Mouse (Mus musculus): ENCODE measurements at regions not wholly inside any gene's neighbourhood (a gene's known extent, or its start where the extent isn't known, plus 50 kb on each side); places are given as distances from the start of the nearest gene placed in this dataset.
"Not testable (repeated sequence)": the region's sequence is repeated elsewhere in the genome, so short reads cannot be mapped to it uniquely, and the experiment has no call there.

DNA sequence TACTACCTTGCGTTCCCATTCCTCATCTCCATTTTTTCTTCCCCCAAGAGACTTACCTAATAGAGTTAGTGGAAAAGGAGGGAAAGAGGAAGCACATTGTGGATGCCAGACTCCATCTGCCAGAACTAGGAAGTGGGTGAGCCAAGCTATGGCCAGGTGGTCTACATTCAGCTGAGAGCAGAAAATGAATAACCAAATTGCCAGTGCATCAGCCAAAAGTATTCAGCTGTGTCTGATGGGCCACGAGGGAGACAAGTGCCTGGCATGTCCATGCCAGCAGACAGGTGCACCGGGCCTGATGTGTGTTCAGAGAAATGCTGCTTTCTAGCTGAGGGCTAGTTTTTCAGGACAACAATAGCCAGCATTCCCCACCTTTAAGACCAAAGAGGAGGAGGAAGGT lies 126.4 kb downstream of the Tomm20 start:
- Histone ChIP-seq H3K4me1 (ENCODE audit: control insufficient read depth) (peaks cover 12% of the 10 kb centered on the region), H3K9me3 (ENCODE audit: control insufficient read depth, low read length) (no peaks in the 10 kb centered on the region), H3K27me3 (ENCODE audit: control insufficient read depth) (no peaks in the 10 kb centered on the region), H3K36me3 (ENCODE audit: control insufficient read depth) (no peaks in the 10 kb centered on the region), H3K4me3 (replicated peaks) (no peak overlapping the region)
- no peak for TF ChIP-seq TAL1 (IDR thresholded peaks at IDR 0.05; ENCODE audit: low read length)
- TF ChIP-seq GATA1 (IDR thresholded peaks at IDR 0.05; ENCODE audit: low read length), result no peak

DNA sequence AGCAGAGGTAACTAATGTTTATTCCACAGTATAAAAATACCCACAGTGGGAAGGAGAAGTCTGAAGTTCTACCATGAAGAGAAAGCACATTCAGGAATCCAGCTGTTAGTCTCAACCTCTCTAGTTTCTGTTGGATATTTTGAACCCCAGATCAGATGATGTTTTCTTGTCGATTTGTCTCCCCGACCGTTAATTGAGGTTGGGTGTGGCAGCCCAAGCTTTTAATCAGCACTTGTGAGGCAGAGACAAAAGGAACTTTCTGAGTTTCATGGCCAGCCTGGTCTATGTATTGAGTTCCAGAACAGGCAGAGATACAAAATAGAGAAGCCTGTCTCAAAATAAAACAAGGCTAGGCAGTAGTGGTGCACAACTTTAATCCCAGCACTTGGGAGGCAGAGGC lies 129.5 kb downstream of the Tomm20 start:
- Histone ChIP-seq H3K4me1 (ENCODE audit: control insufficient read depth) (peaks cover 12% of the 10 kb centered on the region), H3K27me3 (ENCODE audit: control insufficient read depth) (no peaks in the 10 kb centered on the region), H3K36me3 (ENCODE audit: control insufficient read depth) (no peaks in the 10 kb centered on the region), H3K9me3 (ENCODE audit: control insufficient read depth, low read length) (peaks cover 11% of the 10 kb centered on the region), H3K4me3 (replicated peaks) (no peak overlapping the region)
- TF ChIP-seq TAL1 (IDR thresholded peaks at IDR 0.05; ENCODE audit: low read length), result no peak
- TF ChIP-seq GATA1 (IDR thresholded peaks at IDR 0.05; ENCODE audit: low read length), result no peak

DNA sequence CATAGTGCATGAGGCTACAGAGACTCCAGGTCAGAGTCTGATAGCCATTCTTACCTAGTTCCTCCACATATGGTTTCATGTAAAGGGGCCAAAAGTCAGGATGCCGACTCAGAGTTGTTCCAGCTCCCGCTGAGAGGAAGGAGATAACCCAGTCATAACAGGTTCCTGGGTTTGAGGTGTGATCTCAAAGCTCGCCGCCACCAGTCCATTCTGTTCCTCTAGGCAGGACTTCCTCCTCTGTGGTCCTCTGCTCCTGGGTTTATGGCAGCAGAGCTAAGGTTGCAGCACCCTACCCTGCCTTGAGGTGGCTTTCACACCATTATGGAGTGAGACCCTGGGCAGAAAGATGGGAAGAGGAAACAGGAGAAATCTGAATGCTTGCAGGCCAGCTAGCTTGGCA lies 131.2 kb downstream of the Tomm20 start:
- H3K27me3 ChIP-seq (ENCODE audit: control insufficient read depth), result peaks cover 8% of the 10 kb centered on the region
- TF ChIP-seq GATA1 (IDR thresholded peaks at IDR 0.05; ENCODE audit: low read length) (no peak), TAL1 (IDR thresholded peaks at IDR 0.05; ENCODE audit: low read length) (no peak)
- peaks cover 12% of the 10 kb centered on the region for H3K4me1 ChIP-seq (ENCODE audit: control insufficient read depth)
- H3K36me3 ChIP-seq (ENCODE audit: control insufficient read depth), result no peaks in the 10 kb centered on the region
- H3K4me3 ChIP-seq (replicated peaks), result no peak overlapping the region
- peaks cover 11% of the 10 kb centered on the region for H3K9me3 ChIP-seq (ENCODE audit: control insufficient read depth, low read length)

GRCm38 (mm10) chr8:126813621-126814020 lies 132.0 kb downstream of the Tomm20 start:
- Histone ChIP-seq H3K27me3 (ENCODE audit: control insufficient read depth) (peaks cover 11% of the 10 kb centered on the region), H3K4me3 (replicated peaks) (no peak overlapping the region), H3K4me1 (ENCODE audit: control insufficient read depth) (peaks cover 12% of the 10 kb centered on the region), H3K9me3 (ENCODE audit: control insufficient read depth, low read length) (peaks cover 11% of the 10 kb centered on the region), H3K36me3 (ENCODE audit: control insufficient read depth) (no peaks in the 10 kb centered on the region)
- no peak for TF ChIP-seq TAL1 (IDR thresholded peaks at IDR 0.05; ENCODE audit: low read length)

DNA sequence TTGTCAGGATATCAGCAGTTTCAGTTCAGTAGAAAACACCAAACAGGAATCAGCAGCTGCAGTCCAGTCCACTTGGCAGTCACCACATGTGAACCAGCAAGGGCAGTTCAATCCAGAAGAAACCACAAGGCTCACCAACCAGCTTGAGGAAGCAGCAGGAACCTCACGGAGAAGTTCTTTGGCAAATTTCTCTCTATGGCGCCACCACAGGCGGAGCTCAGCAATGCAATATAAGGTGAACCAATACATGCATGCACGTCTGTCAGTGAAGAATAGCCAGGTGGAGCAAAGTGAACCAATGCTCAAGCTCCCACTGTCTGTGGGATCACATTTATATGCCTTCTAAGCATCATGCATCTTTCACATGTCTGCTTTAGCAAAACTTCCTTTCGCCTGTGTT lies 132.9 kb downstream of the Tomm20 start:
- H3K9me3 ChIP-seq (ENCODE audit: control insufficient read depth, low read length), result peaks cover 11% of the 10 kb centered on the region
- H3K36me3 ChIP-seq (ENCODE audit: control insufficient read depth), result no peaks in the 10 kb centered on the region
- H3K4me3 ChIP-seq (replicated peaks), result no peak overlapping the region
- peaks cover 11% of the 10 kb centered on the region for H3K27me3 ChIP-seq (ENCODE audit: control insufficient read depth)
- TF ChIP-seq TAL1 (IDR thresholded peaks at IDR 0.05; ENCODE audit: low read length) (no peak), GATA1 (IDR thresholded peaks at IDR 0.05; ENCODE audit: low read length) (no peak)
- H3K4me1 ChIP-seq (ENCODE audit: control insufficient read depth), result peaks cover 12% of the 10 kb centered on the region

DNA sequence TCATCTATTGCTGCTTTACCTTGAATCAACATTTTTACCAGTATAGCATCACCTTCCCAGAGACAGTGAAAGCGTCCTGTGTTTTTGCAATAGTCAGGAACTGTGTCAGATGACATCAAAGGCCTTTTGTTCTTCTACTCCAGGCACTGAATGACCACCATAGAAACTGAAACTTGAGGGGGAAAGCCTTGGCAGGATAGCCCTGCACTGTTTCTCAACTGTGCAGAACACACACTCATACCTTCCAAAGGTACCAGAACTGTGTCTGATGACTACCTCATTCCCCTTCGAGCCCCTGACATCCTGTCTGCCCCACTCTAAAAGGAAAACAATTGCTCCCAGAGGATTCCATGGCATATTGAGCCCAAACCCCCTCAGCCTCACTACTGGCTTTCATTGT lies 134.3 kb downstream of the Tomm20 start:
- peaks cover 11% of the 10 kb centered on the region for H3K27me3 ChIP-seq (ENCODE audit: control insufficient read depth)
- H3K4me3 ChIP-seq (replicated peaks); H3K36me3 ChIP-seq (ENCODE audit: control insufficient read depth): not testable (repeated sequence)
- H3K4me1 ChIP-seq (ENCODE audit: control insufficient read depth), result peaks cover 12% of the 10 kb centered on the region
- H3K9me3 ChIP-seq (ENCODE audit: control insufficient read depth, low read length), result peaks cover 11% of the 10 kb centered on the region

DNA sequence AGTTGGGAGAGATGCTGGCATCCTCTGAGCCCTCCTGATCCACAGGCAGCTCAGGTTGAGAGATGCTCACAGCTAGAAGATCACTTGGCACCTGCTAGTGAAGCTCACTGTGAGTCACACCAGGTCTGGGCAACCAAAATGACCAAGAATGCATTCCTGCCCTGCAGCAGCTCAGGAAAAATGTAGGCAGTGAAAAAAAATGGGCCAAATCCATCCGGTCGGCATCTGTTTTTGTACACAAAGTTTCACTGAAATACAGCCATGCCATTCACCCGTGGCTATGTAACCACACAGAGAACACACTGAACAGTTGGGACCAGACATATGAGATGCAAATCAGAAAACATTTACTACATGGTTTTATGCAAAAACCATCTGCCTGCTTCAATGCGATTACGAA lies 135.1 kb downstream of the Tomm20 start:
- no peaks in the 10 kb centered on the region for H3K36me3 ChIP-seq (ENCODE audit: control insufficient read depth)
- H3K9me3 ChIP-seq (ENCODE audit: control insufficient read depth, low read length), result peaks cover 11% of the 10 kb centered on the region
- H3K4me3 ChIP-seq (replicated peaks), result no peak overlapping the region
- H3K27me3 ChIP-seq (ENCODE audit: control insufficient read depth), result peaks cover 11% of the 10 kb centered on the region
- peaks cover 8% of the 10 kb centered on the region for H3K4me1 ChIP-seq (ENCODE audit: control insufficient read depth)
- TF ChIP-seq GATA1 (IDR thresholded peaks at IDR 0.05; ENCODE audit: low read length) (no peak), TAL1 (IDR thresholded peaks at IDR 0.05; ENCODE audit: low read length) (no peak)

DNA sequence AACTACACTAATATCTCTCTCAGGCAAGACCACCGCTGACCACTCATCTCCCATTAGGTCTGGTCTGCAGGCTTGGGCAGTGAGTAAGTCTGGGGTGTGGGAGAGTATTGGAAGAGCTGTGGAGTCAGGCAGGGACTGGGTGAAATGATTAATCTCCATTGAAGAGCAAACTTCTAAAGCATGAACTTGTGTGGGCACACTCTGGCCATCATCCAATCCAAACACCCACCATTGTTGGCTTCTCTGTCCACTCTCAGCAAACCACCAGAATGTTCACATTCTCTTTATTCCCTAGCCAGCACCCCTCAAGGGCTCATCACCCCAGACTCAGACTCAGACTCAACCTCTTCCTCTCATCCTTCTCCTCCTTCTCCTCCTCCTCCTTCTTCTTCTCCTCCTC lies 136.3 kb downstream of the Tomm20 start:
- Histone ChIP-seq H3K4me3 (replicated peaks) (no peak overlapping the region), H3K36me3 (ENCODE audit: control insufficient read depth) (no peaks in the 10 kb centered on the region), H3K27me3 (ENCODE audit: control insufficient read depth) (peaks cover 11% of the 10 kb centered on the region), H3K9me3 (ENCODE audit: control insufficient read depth, low read length) (peaks cover 11% of the 10 kb centered on the region), H3K4me1 (ENCODE audit: control insufficient read depth) (peaks cover 2% of the 10 kb centered on the region; the same call in 1 of the 2 replicates)
- TF ChIP-seq GATA1 (IDR thresholded peaks at IDR 0.05; ENCODE audit: low read length), result no peak
- no peak for TF ChIP-seq TAL1 (IDR thresholded peaks at IDR 0.05; ENCODE audit: low read length)

DNA sequence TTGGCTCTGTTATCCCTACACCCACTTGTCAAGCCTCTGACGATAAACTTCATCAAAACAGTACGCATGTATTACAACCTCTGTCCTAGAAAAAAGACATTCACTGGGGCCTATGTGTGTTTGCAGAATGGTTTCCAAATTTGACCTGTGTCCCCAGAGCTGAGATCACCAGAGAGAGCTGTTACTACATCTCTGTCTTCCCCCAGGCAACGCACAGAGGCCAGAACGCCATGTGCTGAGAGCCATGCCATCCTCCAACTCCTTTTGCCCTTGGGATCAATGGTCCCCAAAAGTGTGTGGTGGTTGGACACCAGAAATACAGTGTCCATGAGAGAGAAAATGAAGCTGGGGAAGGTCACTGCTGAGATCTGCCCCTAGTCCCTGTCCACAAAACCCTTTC lies 137.1 kb downstream of the Tomm20 start:
- Histone ChIP-seq H3K27me3 (ENCODE audit: control insufficient read depth) (peaks cover 11% of the 10 kb centered on the region), H3K4me1 (ENCODE audit: control insufficient read depth) (peaks cover 2% of the 10 kb centered on the region; the same call in 1 of the 2 replicates), H3K4me3 (replicated peaks) (no peak overlapping the region), H3K36me3 (ENCODE audit: control insufficient read depth) (no peaks in the 10 kb centered on the region), H3K9me3 (ENCODE audit: control insufficient read depth, low read length) (peaks cover 8% of the 10 kb centered on the region)
- TF ChIP-seq GATA1 (IDR thresholded peaks at IDR 0.05; ENCODE audit: low read length), result no peak
- no peak for TF ChIP-seq TAL1 (IDR thresholded peaks at IDR 0.05; ENCODE audit: low read length)

GRCm38 (mm10) chr8:126807171-126807768 lies 138.4 kb downstream of the Tomm20 start:
- no peaks in the 10 kb centered on the region for H3K36me3 ChIP-seq (ENCODE audit: control insufficient read depth)
- H3K4me3 ChIP-seq (replicated peaks), result no peak overlapping the region
- H3K9me3 ChIP-seq (ENCODE audit: control insufficient read depth, low read length), result no peaks in the 10 kb centered on the region
- TF ChIP-seq GATA1 (IDR thresholded peaks at IDR 0.05; ENCODE audit: low read length) (no peak), TAL1 (IDR thresholded peaks at IDR 0.05; ENCODE audit: low read length) (no peak)
- H3K27me3 ChIP-seq (ENCODE audit: control insufficient read depth), result peaks cover 11% of the 10 kb centered on the region
- peaks cover 2% of the 10 kb centered on the region; the same call in 1 of the 2 replicates for H3K4me1 ChIP-seq (ENCODE audit: control insufficient read depth)
